Mouse (Mus musculus) liver, postnatal 0 days (tissue): ENCODE measurements around the gene Nkx2-5.

ENCODE experiments used
- CTCF ChIP-seq: sonication (generic); IDR thresholded peaks from 2 replicates; pipeline ENCODE4 v1.5.1; 2016; ENCODE audit warnings: antibody characterized with exemption, low read depth
- EP300 ChIP-seq: IDR thresholded peaks from 2 replicates; pipeline ENCODE4 v1.6.1; 2016; ENCODE audit warnings: antibody characterized with exemption, low read depth, mild to moderate bottlenecking

GRCm38 (mm10) chr17:26842431-26843228 is 2.2 kb downstream of the Nkx2-5 start:
- TF ChIP-seq CTCF (no peak), EP300 (no peak)
